In genomic region chr15:3423177-3423576, GRCm38 (mm10) we compare ENCODE assay signal across 11 mouse cellular contexts.
DNase-seq lines count a peak whose midpoint lies in the region; ATAC-seq lines count a peak whose summit lies in the region.
"Had no signal": no experiment of that assay in that cellular context is flagged by ENCODE, and none has a peak within 500 bp of the region (broad histone marks: within the 10 kb centered on the region; RNA-seq: fewer than 3 reads in every experiment).

No protein-coding gene starts in this region.

- no peak overlapping the region for H3K4me3 ChIP-seq in midbrain, embryonic 12.5 days
- H3K4me3 ChIP-seq in midbrain, embryonic 13.5 days (replicated peaks) = no peak overlapping the region
- H3K4me3 ChIP-seq: myocyte had no signal

- no peaks in the 10 kb centered on the region for H3K36me3 ChIP-seq in midbrain, embryonic 12.5 days
- no peaks in the 10 kb centered on the region for H3K36me3 ChIP-seq in midbrain, embryonic 13.5 days

- H3K27ac ChIP-seq in midbrain, embryonic 12.5 days (replicated peaks) = no peak overlapping the region
- H3K27ac ChIP-seq in midbrain, embryonic 13.5 days = no peak overlapping the region

- no peak overlapping the region for H3K4me2 ChIP-seq in midbrain, embryonic 12.5 days (replicated peaks)
- H3K4me2 ChIP-seq in midbrain, embryonic 13.5 days (replicated peaks) = no peak overlapping the region
- H3K4me2 ChIP-seq: liver, embryonic 11.5 days had no signal

- no peak overlapping the region for H3K9ac ChIP-seq in midbrain, embryonic 12.5 days (replicated peaks)
- H3K9ac ChIP-seq in midbrain, embryonic 13.5 days (replicated peaks) = no peak overlapping the region

- no peaks in the 10 kb centered on the region for H3K27me3 ChIP-seq in midbrain, embryonic 12.5 days
- H3K27me3 ChIP-seq in midbrain, embryonic 13.5 days = no peaks in the 10 kb centered on the region

- no peaks in the 10 kb centered on the region for H3K4me1 ChIP-seq in midbrain, embryonic 12.5 days
- 0 out of 2 replicates have a peak, but pooled peaks cover 4% of the 10 kb centered on the region for H3K4me1 ChIP-seq in midbrain, embryonic 13.5 days (replicated peaks)

- no peaks in the 10 kb centered on the region for H3K9me3 ChIP-seq in midbrain, embryonic 12.5 days
- H3K9me3 ChIP-seq in midbrain, embryonic 13.5 days = no peaks in the 10 kb centered on the region

- ATAC-seq in midbrain, embryonic 12.5 days (ENCODE audit: low FRiP score, low read depth) = 0 out of 2 replicates have a peak, but pooled peaks have one; percentile 19
- ATAC-seq in midbrain, embryonic 13.5 days = no peak
- ATAC-seq: forebrain, embryonic 14.5 days had no signal

- intact Hi-C loops in heart, postnatal 25 days (cut with DNase I) = no loop called here

- 62% methylated on average over 4 of the region's 4 CpGs for whole genome bisulfite sequencing in midbrain, embryonic 12.5 days
- 48% methylated on average over 4 of the region's 4 CpGs for WGBS in midbrain, embryonic 13.5 days

- peak; percentile 21 for DNase-seq in adrenal gland, adult 2 months
- DNase-seq in adrenal gland, postnatal 14 days = no peak
- DNase-seq in heart, postnatal 25 days (ENCODE audit: low spot score) = peak; percentile 20
- peak; percentile 10 for DNase-seq in testis, postnatal 14 days (ENCODE audit: low spot score)
- no peak for DNase-seq in thymus, adult 18-20 months
- DNase-seq in cerebellum, postnatal 36 days = no peak

Comparison
In these comparisons a context has a peak if more than half of its experiments do, and no peak if none do; other contexts are left out.
1. DNase-seq: peak in adrenal gland, adult 2 months (single experiment), heart, postnatal 25 days (single experiment) and testis, postnatal 14 days (single experiment); none in adrenal gland, postnatal 14 days (single experiment), thymus, adult 18-20 months (0 of 2) and cerebellum, postnatal 36 days (0 of 2).